Mouse (Mus musculus) lung, adult 2 months (tissue): Measurements from ENCODE around the gene Zranb1.

Experiments
- CTCF ChIP-seq: fragments of 200-500 bp; IDR thresholded peaks from 2 replicates; pipeline ENCODE4 v1.5.1; 2011; ENCODE audit warnings: mild to moderate bottlenecking, low read length, control low read depth; ENCODE audit not compliant: insufficient read depth
- POLR2A ChIP-seq: fragments of 200-500 bp; IDR thresholded peaks from 2 replicates; pipeline ENCODE4 v1.6.1; 2011; ENCODE audit warnings: low read depth, mild to moderate bottlenecking, control low read depth, low read length, borderline replicate concordance; ENCODE audit errors: extremely low read depth

GRCm38 (mm10) chr7:132982639-132983038 is 51.7 kb downstream of the Zranb1 start:
- no peak for TF ChIP-seq CTCF
- TF ChIP-seq POLR2A, result no peak
